Mouse (Mus musculus): ENCODE data around the gene Ptges2. TPM values are rescaled to one million over a fixed set of nuclear protein-coding genes. Genes with fewer than 3 reads are reported as not detected.
"Not testable (repeated sequence)": the region's sequence is repeated elsewhere in the genome, so short reads cannot be mapped to it uniquely, and the experiment has no call there.

The Ptges2 gene
- polyA plus RNA-seq, 2 experiments: 11.4 to 11.6 TPM

DNA sequence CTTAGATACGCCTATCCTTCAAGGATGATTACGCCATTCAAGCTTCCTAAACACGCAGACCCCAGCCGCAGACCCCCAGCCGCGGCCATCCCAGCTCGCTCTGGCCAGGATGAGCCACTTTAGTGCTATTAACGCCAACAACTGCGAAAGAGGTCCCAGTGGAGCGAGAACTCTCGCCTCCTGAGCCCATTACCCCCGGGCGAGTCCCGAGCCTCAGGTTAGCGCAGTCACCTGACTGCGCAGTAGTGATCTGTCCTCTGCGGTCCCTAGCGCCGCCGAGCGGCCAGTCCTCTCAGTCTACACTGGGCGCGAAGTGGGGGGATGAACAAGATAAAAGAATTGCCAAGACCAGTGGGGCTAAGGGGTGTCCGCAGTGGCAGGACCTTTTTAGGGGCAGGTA, 34.3 kb upstream of the Ptges2 start:
- DNase-seq (ENCODE audit: low read depth in 3 of 3, low spot score in 3 of 3): peak; percentile 64 to 75 (median 69)
- under 1% methylated on average over 24 of the region's 24 CpGs for WGBS (ENCODE audit: insufficient replicate concordance)

DNA sequence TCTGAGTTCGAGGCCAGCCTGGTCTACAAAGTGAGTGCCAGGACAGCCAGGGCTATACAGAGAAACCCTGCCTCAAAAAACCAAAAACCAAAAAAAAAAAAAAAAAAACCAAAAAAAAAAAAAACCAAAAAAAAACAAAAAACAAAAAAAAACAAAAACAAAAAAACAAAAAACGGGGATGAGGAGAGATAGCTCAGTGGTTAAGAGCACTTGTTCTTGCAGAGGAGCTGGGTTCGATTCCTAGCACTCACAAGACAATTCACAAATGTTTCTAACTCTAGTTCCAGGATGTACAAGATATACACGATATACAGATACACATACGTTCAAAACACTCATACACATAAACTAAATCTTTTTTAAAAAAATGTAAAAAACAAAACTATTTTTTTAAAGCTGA, 33.4 kb upstream of the Ptges2 start:
- ATAC-seq (ENCODE audit: insufficient read depth); DNase-seq (ENCODE audit: low read depth in 3 of 3, low spot score in 3 of 3): not testable (repeated sequence)
- WGBS (ENCODE audit: insufficient replicate concordance): 13% methylated on average over 5 of the region's 5 CpGs

More for the DNA sequence above, 34.3 kb upstream of the Ptges2 start:
- peak overlapping the region; percentile 98 for H3K4me2 ChIP-seq (ENCODE audit: low read depth)
- H3K4me1 ChIP-seq (replicated peaks; ENCODE audit: control insufficient read depth in 2 of 2, insufficient read depth in 2 of 2, low read length in 1 of 2): peaks cover 14 to 15% of the 10 kb centered on the region in 2 experiments
- peak overlapping the region; percentile 85 for H3K9ac ChIP-seq (replicated peaks)
- no peaks in the 10 kb centered on the region for H3K27me3 ChIP-seq (ENCODE audit: control insufficient read depth, insufficient read depth, low read length)
- peak; percentile 90 for TF ChIP-seq CTCF (IDR thresholded peaks at IDR 0.05; ENCODE audit: low read depth)
- no peak for TF ChIP-seq EP300 (IDR thresholded peaks at IDR 0.05; ENCODE audit: low read depth)
- H3K4me3 ChIP-seq (ENCODE audit: insufficient read depth in 1 of 2, low read depth in 2 of 2, low read length in 2 of 2): peak overlapping the region; percentile 69 to 90
- no peaks in the 10 kb centered on the region for H3K36me3 ChIP-seq (replicated peaks; ENCODE audit: control insufficient read depth, insufficient read depth, low read depth)
- peak; percentile 66 for ATAC-seq (ENCODE audit: insufficient read depth)
- H3K9me3 ChIP-seq (ENCODE audit: control insufficient read depth, low read length): no peaks in the 10 kb centered on the region
- H3K27ac ChIP-seq: peak overlapping the region; percentile 51

DNA sequence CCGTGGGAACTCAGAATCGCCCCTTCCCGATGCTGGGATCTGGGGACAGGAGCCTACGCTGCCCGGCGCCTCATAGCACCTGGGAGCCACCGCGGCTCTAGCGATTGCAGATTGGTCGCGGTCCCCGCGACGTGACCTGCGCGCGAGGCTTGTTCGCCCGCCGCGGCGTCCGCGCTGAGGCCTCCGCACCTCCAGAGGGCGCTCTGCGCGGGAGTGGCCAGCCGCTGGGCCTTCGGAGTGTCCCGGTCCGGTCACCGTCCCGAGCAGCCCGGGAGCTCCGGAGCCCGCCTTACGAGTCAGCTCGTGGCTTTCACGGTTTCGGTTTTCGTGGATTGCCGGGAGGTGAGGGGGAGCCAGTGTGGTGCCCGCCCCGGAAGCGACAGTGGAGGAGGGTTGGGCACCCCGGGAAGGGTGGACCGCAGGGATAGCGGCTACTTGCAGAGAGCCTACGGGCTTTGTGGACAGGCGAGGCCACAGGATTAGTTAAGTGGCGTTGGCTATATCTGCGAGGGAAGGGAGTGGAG, 32.8 kb upstream of the Ptges2 start:
- Histone ChIP-seq H3K9ac (replicated peaks) (peak overlapping the region; percentile 83), H3K9me3 (ENCODE audit: control insufficient read depth, low read length) (no peaks in the 10 kb centered on the region), H3K27me3 (ENCODE audit: control insufficient read depth, insufficient read depth, low read length) (no peaks in the 10 kb centered on the region), H3K4me1 (replicated peaks; ENCODE audit: control insufficient read depth in 2 of 2, insufficient read depth in 2 of 2, low read length in 1 of 2) (peaks cover 14 to 15% of the 10 kb centered on the region in 2 experiments), H3K4me2 (ENCODE audit: low read depth) (peak overlapping the region; percentile 98), H3K36me3 (replicated peaks; ENCODE audit: control insufficient read depth, insufficient read depth, low read depth) (peaks cover 4% of the 10 kb centered on the region), H3K4me3 (ENCODE audit: insufficient read depth in 1 of 2, low read depth in 2 of 2, low read length in 2 of 2) (peak overlapping the region; percentile 74 to 84), H3K27ac (peak overlapping the region; percentile 76)
- TF ChIP-seq CTCF (IDR thresholded peaks at IDR 0.05; ENCODE audit: low read depth) (peak; percentile 83), EP300 (IDR thresholded peaks at IDR 0.05; ENCODE audit: low read depth) (no peak)
- peak; percentile 80 for ATAC-seq (ENCODE audit: insufficient read depth)
- WGBS (ENCODE audit: insufficient replicate concordance): under 1% methylated on average over 53 of the region's 53 CpGs
- DNase-seq (ENCODE audit: low read depth in 3 of 3, low spot score in 3 of 3): peak; percentile 75 to 81 (median 75)

More for the DNA sequence above, 33.4 kb upstream of the Ptges2 start:
- Histone ChIP-seq H3K9ac (replicated peaks) (peak overlapping the region; percentile 83), H3K4me2 (ENCODE audit: low read depth) (peak overlapping the region; percentile 98), H3K4me3 (ENCODE audit: insufficient read depth in 1 of 2, low read depth in 2 of 2, low read length in 2 of 2) (peak overlapping the region; percentile 74 to 84), H3K4me1 (replicated peaks; ENCODE audit: control insufficient read depth in 2 of 2, insufficient read depth in 2 of 2, low read length in 1 of 2) (peaks cover 14 to 15% of the 10 kb centered on the region in 2 experiments), H3K27ac (peak overlapping the region; percentile 76)
- not testable (repeated sequence) for H3K36me3 ChIP-seq (replicated peaks; ENCODE audit: control insufficient read depth, insufficient read depth, low read depth); H3K27me3 ChIP-seq (ENCODE audit: control insufficient read depth, insufficient read depth, low read length); H3K9me3 ChIP-seq (ENCODE audit: control insufficient read depth, low read length)

DNA sequence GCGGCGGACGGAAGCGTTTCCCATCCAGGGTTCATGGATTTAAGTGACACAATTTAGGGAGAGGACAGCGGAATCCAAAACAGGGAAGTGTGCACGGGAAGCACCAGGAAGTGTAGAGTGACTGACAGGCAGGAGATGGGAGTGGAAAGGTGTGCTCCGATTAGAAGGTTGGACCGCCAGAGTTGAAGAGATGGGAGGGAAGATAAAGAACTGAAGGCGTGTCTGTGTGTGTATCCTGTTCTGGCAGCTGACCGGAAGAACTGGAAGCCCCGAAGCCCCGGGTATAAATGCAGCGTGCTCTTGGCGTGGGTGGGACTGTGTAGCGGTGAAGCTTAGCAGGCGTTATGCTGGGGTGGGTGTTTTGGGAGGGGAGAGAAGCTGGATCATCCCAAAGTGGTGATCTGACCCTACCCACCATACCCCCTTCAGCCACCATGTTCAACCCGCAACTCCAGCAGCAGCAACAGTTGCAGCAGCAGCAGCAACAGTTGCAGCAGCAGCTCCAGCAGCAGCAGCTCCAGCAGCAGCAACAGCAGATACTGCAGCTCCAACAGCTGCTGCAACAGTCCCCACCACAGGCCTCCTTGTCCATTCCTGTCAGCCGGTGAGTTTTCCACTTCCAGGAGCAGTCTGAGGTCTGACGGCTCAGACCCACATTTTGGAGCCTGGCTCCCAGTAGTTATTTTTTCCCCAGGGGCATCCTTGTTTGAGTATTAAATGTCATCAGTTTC, 32.2 kb upstream of the Ptges2 start:
- DNase-seq (ENCODE audit: low read depth in 3 of 3, low spot score in 3 of 3) (peak; percentile 45 to 62 (median 58)), ATAC-seq (ENCODE audit: insufficient read depth) (peak; percentile 56)
- peaks cover 7% of the 10 kb centered on the region for H3K36me3 ChIP-seq (replicated peaks; ENCODE audit: control insufficient read depth, insufficient read depth, low read depth)
- 9% methylated on average over 19 of the region's 19 CpGs for WGBS (ENCODE audit: insufficient replicate concordance)
- H3K4me3 ChIP-seq (ENCODE audit: insufficient read depth in 1 of 2, low read depth in 2 of 2, low read length in 2 of 2): peak overlapping the region; percentile 74 to 84
- peak overlapping the region; percentile 76 for H3K27ac ChIP-seq
- no peaks in the 10 kb centered on the region for H3K9me3 ChIP-seq (ENCODE audit: control insufficient read depth, low read length)
- no peak for TF ChIP-seq EP300 (IDR thresholded peaks at IDR 0.05; ENCODE audit: low read depth)
- TF ChIP-seq CTCF (IDR thresholded peaks at IDR 0.05; ENCODE audit: low read depth): no peak
- H3K4me2 ChIP-seq (ENCODE audit: low read depth): peak overlapping the region; percentile 98
- H3K27me3 ChIP-seq (ENCODE audit: control insufficient read depth, insufficient read depth, low read length): no peaks in the 10 kb centered on the region
- peaks cover 14 to 15% of the 10 kb centered on the region in 2 experiments for H3K4me1 ChIP-seq (replicated peaks; ENCODE audit: control insufficient read depth in 2 of 2, insufficient read depth in 2 of 2, low read length in 1 of 2)
- H3K9ac ChIP-seq (replicated peaks): peak overlapping the region; percentile 83

DNA sequence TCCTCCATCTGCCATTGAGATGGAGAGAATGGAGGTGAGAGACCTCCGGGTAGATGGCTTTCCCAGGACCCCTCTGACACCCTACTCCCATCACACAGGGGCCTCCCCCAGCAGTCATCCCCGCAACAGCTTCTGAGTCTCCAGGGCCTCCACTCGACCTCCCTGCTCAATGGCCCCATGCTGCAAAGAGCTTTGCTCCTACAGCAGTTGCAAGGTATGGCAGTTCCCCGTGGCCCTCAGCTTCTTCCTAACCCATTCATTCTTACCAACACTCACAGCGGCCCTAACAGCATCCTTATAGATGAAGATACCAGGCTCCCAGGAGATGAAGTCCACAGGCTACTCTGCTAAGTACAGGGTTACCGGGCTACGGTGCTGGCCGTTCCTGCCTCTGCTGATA, 31.6 kb upstream of the Ptges2 start:
- TF ChIP-seq EP300 (IDR thresholded peaks at IDR 0.05; ENCODE audit: low read depth) (no peak), CTCF (IDR thresholded peaks at IDR 0.05; ENCODE audit: low read depth) (no peak)
- DNase-seq (ENCODE audit: low read depth in 3 of 3, low spot score in 3 of 3) (no peak), ATAC-seq (ENCODE audit: insufficient read depth) (no peak)
- peak overlapping the region; percentile 74 to 84; a peak in 3 of 4 replicates for H3K4me3 ChIP-seq (ENCODE audit: insufficient read depth in 1 of 2, low read depth in 2 of 2, low read length in 2 of 2)
- H3K27me3 ChIP-seq (ENCODE audit: control insufficient read depth, insufficient read depth, low read length): no peaks in the 10 kb centered on the region
- peak overlapping the region; percentile 98 for H3K4me2 ChIP-seq (ENCODE audit: low read depth)
- peaks cover 7% of the 10 kb centered on the region for H3K36me3 ChIP-seq (replicated peaks; ENCODE audit: control insufficient read depth, insufficient read depth, low read depth)
- H3K4me1 ChIP-seq (replicated peaks; ENCODE audit: control insufficient read depth in 2 of 2, insufficient read depth in 2 of 2, low read length in 1 of 2): peaks cover 14 to 15% of the 10 kb centered on the region in 2 experiments
- no peaks in the 10 kb centered on the region for H3K9me3 ChIP-seq (ENCODE audit: control insufficient read depth, low read length)
- WGBS (ENCODE audit: insufficient replicate concordance): 50% methylated on average over 8 of the region's 8 CpGs
- H3K9ac ChIP-seq (replicated peaks): peak overlapping the region; percentile 83
- peak overlapping the region; percentile 76; the same call in 1 of the 2 replicates for H3K27ac ChIP-seq
